Mouse (Mus musculus) urinary bladder, postnatal 36 days (tissue): Measurements from ENCODE around the gene Trim27.

ENCODE experiments used
- DNase-seq, 2 experiments: peaks; one replicate each; pipeline ENCODE4 v3.0.0; 2022; ENCODE audit warnings: low spot score in 2 of 2, mixed read lengths in 1 of 2

Gene Trim27

DNA sequence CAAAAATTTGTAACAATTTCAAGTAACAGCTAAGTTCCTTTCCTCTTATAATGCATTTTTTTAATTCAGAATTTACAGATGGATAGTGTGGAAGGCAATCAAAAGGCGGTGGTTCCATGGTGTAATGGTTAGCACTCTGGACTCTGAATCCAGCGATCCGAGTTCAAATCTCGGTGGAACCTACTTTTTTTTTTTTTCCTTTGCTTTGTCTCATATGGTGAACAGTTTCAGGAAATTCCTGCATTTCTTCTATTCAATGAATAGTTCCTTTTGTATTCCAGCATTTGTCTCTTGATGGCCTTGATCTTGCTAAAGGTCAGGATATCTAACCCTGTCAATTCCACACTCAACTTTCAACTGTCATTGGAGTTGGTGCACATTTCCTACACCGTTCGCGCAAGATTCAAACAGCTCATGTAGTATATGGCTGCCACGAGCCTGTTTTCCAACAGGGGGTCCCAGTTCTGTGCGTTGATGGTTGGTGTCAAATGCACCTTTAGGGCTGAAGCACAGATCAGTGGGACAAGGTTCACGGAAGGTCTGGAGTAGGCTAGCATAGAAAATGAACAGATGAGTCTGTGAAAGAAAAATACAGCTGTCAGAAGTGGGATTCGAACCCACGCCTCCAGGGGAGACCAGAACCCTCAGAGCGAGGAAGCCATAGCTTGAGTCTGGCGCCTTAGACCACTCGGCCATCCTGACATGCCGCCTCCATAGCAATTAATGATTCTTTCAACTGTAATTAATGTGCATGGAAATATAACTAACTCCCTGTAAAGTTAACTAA, 6.8 kb upstream of the Trim27 start:
- peak in 1 of 2 experiments; percentile 46 for DNase-seq

DNA sequence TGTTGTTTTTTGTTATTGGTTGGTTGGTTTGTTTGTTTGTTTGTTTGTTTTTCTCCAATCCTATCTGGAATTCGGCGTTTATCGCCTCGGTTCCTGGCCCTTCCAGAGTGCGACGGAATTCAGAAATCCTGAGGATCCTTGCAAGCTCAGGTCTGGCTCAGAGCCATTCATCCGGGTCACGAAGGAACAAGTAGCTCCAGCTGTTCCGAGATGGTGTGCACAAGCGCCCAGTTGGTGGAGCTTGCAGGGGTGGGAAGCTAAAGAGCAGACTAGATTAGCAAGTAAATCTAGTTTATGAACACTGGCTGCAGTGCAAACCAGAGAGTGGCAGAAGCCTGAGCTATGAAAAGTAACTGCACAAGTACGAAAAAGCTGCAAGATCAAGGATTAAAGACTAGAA, 6.2 kb upstream of the Trim27 start:
- DNase-seq = peak in 1 of 2 experiments; percentile 88

DNA sequence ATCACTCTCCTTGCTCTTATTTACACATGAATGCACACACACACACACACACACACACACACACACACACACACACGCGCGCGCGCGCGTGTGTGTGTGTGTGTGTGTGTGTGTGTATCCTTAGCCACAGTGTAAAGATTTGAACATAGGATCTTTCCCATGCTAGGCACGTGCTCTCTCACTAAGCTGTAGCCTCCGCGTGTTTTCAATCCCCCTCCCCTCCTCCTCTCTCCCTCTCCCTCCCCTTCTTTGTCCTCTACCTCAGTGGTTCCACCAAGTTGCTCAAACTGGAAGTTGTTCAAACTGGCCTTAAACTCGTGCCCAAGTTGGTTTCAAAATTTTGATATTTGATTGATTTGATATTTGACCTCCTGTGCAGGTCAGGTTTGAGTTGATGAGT, 2.5 kb upstream of the Trim27 start:
- no peak for DNase-seq

DNA sequence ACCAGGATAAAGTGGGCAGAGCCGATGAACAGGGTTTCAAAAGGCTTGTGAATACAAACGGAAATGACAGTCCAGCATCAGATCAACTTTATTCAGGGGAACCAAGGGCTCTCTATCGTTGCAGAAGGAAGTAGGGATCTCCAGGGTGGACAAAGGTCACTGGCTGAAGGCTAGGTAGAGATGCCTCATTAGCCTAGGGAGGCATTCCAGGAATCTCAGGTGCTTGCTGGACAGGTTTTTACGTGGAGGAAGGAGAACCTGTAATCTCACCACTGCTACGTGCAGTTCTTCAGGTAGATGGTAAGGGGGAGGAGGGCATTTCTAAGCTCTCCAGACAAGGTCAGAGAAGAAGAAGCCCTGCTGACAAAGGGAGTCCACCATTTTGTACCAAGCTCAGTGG, 1.6 kb upstream of the Trim27 start:
- DNase-seq = no peak

DNA sequence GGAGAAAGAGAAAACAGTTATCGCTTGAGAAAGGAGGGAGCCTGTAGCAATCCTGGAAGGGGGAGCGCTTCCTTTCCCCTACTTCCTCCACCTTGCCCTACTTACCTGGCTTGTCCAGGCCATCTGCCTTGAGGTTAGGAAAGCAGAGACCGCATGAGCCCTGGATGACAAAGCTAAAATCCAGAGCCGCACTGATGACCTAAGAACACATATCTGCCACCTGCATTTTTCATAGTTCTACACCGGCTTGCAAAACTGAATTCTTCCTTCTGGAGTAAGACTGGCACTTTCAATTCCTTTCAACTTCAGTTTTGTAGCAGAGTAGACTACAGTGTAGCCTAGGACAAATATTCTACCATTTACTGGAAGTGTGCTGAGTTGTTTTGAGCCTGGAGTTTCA, 881 bp upstream of the Trim27 start:
- DNase-seq = no peak

DNA sequence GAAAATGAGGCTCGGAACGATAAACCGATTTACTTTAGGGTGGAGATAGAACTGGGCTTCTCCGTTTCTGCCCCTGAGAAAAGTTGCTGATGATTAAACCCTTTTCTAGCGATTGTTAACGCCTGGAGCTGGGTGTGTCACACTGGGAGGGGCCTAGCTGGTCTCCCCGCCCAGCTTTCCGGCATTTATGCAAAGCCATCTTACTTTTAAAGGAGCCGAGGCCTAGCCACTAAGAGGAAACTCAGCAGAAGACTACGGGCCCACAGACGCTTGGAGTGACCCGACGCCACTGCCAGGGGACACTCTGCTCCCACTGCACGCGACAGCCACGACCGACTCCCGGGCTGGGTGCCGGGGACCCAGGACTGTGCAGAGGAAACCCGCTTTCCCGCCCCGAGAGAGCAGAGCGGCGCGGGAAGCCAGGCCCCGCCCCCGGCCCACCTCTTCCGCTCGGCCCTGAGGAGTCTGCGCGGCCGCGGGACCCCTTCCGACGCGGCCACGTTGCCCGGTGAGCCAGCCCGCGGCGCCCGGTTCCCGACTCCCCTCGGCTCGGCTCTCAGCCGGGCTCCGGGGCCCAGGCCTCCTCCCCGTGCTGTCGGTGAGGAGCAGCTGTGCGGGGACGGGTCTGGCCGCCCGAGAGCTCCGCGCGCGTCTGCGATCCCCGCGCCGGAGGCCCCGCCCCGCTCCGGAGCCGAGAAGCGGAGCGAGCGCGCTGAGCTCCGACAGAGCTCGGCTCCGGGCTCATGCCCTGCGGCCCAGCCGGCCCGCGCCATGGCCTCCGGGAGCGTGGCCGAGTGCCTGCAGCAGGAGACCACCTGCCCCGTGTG, 692 bp downstream of the Trim27 start:
- DNase-seq = peak; percentile 89 to 91

DNA sequence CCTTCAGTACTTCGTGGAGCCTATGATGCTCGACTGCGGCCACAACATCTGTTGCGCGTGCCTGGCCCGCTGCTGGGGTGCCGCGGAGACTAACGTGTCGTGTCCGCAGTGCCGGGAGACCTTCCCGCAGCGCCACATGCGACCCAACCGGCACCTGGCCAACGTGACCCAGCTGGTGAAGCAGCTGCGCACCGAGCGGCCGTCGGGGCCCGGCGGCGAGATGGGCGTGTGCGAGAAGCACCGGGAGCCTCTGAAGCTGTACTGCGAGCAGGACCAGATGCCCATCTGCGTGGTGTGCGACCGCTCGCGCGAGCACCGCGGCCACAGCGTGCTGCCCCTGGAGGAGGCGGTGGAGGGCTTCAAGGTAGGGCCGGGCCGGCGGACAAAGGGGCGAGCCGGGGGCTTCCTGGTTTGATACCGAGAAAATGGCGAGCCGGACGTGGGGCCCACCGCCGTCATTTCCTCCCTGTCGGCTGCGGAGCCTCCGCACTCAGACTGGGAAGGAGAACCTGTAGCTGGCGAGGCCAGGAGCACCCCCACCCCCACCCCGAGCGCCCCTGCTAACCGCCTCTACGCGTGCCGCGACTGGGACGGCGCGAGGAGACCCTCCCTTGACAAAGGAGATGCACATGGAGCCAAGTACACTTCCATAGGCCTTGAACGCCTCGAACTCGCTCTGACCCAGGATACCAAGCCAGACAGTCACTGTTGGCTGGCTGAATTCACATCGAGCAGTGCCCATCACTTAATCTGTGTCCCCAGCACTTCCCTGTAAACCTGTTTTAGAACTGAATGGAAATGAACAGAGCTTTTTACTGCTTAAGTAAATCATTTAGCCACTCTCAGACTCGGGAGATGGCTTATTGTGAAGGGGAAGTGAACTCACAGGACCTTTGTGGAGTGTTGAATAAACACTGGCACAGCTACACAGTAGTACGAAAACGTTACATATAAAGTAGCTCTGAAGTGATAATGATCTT, 1.6 kb downstream of the Trim27 start:
- DNase-seq = peak in 1 of 2 experiments; percentile 41

DNA sequence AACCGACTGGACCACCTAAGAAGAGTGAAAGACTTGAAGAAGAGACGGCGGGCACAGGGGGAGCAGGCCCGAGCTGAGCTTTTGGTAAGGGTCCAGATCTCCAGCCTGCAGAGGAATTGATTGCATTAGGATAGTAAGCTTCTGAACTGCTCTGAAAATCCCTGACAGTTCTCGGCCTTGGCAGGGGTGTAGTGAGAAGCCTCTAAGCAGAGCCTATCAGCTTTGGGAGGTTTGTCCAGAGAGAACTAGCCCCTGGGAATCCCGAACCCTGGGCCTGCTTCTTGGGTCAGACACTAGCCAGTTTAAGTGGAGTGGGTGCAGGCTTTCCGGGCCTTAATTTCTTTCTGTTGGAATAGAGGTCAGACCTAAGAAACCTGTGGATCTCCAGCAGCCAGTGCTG, 2.8 kb downstream of the Trim27 start:
- no peak for DNase-seq

DNA sequence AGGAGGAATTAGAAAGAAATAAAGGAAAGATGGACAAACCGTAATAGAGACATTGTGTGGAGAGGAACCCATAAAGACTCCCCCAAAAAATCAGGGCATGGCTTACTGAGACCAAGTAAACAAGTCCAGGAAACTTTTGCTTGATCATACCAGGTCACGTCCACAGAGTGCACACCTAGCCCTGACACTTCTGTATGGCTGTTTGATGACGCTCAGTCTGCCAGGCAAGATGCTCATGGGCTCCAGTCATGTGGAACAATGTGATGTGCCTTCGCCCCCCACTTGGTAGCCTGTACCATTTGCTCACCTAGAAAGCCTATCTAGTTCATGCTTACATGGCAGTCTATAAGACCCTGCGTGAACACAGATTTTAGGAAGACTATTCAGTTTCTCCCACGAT, 3.8 kb downstream of the Trim27 start:
- DNase-seq = no peak

DNA sequence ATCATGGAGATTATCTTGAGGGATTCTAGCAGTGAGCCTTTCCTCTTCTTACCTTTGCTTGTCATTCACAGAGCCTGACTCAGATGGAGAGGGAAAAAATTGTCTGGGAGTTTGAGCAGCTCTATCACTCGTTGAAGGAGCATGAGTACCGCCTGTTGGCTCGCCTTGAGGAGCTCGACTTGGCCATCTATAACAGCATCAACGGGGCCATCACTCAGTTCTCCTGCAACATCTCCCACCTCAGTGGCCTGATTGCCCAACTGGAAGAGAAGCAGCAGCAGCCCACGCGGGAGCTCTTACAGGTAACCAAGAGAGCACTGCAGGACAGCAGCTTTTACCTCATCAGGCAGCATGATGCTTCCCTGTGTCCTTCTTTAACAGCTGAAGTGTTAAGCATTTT, 4.4 kb downstream of the Trim27 start:
- no peak for DNase-seq

DNA sequence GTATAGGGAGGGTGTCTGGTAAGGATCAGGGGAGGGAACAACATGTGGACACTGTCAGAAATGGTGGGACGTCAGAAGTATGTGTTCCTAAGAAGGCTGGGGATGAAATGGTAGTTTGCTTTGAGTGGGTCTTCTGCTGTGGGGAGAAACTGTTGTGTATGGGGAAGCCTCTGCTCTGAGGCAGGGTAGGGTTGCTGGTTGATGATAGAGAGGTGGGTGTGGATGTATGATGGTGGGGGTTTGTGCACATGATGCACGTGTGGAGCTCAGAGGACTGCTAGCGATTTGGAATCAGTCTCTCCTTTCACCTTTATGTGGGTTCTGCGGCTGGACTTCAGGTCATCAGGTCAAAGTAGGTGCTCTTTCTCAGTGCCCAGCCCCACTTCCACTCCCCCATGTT, 6.3 kb downstream of the Trim27 start:
- no peak for DNase-seq

DNA sequence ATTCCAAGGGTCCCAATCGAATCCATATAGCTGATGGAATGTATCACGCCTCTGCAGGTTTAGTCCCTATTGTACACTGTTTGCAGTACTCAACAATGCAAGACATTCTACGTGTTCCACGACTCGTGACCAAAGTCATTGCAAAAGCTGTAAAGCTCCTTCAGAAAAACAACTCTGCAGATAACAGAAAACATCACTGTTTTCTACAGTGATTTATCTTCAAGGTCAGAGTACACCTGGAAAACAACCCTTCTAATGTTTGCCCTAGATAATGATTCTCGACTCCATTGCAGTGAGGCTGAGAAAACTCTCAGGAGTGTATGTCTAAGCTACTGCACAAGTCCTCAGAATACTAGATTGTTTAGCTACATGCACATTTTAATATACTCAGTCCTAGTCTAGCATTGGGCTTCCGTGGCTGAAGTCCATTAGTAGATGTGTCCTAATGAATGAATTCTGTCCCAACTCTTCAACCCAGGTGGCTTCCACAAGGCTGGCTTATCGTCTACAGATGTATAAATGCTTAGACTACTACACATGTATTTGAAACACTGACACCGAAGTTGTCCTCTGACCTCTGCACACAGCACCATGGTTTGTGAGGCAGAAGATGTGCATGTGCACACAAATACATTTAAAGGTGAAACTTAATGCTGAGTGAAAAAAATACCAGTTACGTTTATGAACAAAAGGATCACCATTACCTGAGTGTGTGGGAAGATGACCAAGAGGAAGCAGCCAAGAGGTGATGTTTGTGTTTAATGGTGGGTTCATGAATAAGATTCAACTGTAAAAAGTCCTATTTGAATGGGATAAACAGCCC, 16.4 kb downstream of the Trim27 start:
- DNase-seq = no peak

DNA sequence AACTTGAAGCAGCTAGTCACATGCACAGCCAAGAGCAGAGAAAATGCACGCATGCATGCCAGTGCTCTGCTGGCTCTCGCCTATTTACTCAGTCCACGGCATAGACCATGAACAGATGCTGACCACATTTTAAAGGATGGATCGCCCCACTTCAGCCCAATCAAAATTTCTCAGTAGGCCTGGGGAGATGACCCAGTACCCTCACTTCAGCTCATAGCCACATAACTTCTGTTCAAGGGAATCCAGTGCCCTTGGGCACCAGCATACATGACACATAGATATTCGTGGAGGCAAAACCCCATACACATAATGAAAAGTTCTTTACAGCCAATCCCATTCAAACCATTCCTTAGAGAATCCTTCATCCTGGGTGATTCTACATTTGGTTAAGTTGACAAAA, 18.5 kb downstream of the Trim27 start:
- DNase-seq = no peak

DNA sequence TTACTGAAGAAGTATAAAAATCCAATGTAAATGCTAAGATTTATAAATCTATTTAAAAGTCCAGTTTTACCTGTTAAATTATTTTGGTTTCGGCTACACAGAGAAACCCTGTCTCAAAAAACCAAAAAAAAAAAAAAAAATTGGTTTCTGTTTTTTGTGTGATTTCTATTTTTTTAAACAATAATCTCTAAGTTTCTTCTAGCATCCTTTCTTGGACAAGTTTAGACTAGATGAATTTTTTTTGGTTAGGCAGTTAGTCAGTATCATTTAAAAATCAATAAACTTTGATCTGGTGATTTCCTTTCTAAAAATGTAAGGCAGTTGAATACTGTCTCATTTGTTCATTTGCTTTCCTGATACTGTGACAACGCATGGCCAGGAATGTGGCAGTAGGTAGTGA, 19.1 kb downstream of the Trim27 start:
- DNase-seq = no peak

DNA sequence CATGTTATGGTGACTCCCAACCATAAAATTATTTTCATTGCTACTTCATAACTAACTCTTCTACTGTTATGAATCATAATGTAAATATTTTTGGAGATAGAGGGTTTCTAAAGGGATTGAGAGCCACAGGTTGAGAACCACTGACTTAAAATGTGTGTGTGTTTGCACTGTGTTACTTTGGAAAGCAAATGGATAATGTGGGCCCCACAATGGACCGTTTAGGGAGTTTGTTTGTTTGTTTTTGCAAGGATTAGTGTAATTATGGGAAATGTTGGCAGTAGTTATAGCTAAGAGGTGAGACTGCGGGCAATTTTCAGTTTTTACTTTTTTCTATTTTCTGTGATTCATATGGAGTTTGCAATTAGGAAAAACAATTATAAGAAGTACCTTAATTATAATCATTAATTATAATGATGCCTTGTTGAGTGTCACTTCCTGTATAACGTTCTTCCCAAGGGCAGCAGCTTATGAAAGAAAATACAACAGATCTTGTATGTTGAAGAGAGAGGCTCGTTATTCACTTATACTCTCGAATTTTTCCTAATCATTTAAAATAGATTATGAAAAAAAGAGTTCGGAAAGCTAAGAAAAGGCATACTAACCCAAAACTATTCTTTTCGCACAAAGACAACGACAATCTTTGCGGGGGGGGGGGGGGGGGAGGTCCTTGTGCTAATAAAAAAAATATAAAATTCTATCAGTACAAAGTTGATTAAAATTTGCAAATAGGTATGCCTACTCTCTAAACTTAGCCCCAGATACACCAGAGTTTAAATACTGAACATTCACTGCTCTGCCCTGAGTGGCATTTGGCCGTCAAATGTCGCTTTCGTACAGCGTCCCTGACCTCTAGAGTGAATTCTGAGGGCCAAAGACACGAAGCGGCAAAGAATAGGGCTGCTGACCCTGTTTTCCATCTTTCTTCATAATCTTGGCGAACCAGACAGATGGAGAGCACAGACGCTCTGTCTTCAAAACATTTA, 20.1 kb downstream of the Trim27 start:
- no peak for DNase-seq

DNA sequence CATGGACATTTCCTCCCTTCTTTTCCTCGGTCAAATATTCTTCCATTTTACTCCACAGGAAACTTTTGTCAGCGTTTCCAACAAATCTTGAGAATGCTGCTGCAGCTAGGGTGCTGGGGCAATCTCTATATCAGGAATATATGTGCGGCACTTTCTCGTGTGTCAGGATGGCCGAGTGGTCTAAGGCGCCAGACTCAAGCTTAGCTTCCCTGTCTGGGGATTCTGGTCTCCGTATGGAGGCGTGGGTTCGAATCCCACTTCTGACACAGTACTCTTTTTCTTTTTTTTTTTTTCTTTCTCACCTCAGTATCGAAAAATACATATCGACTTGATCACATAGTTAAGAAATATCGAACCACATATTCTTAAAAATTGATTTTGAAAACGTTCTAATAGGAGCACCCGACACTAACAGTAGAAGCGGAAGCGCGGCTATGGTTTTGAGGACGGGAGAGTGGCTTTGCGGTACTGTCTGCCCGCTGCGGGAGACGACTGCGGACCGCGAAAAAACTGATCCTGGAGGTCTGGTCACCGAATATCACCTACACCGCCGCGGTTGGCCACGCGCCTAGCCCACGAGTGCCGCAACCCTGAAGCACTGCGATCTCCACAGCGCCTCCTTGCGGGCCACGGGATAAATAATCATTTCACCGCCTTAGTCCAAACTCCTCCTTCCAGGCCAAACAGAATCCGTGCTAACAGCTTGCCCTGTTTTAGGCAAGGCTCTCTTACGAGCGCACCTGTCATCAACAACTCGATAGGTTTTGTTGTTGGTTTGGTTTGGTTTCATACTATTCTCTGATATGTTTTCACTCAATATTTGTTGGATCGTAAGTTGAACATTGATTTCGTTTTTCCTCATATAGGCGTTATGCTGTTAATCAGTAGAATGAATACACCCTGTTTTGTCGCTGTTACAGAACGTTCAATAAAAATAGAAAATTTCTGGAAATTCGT, 21.1 kb downstream of the Trim27 start:
- DNase-seq = peak; percentile 93 to 94

DNA sequence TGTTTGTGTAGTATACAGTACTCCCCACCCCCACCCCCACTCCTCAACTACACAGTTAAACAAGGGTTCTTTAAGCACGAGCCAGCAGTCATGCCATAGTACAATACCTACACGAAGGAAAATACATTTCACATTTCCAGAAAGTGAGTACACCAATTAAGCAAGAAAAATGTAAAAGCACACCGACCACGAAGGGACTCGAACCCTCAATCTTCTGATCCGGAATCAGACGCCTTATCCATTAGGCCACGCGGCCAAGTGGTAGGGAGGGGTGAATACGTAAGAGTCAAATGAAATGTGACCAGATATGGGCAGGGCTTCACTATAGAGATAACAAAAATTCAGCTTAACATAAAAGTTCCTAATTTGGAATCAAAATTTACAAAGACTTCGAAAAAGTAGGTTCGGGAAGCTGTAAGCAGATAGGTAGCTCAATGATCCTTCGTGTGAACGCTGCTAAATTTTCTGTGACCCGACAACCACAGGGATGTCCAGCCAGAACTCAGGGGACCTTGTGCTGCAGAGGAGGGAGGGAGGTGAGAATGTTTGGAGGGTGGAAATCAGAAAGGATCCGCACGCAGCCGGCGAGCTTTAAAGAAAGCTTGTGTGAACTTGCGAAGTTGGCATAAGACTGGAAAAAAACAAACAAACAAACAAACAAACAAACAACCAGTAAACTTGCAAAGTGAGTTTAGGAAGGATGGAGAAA, 36.2 kb downstream of the Trim27 start:
- DNase-seq = peak; percentile 15 to 40

DNA sequence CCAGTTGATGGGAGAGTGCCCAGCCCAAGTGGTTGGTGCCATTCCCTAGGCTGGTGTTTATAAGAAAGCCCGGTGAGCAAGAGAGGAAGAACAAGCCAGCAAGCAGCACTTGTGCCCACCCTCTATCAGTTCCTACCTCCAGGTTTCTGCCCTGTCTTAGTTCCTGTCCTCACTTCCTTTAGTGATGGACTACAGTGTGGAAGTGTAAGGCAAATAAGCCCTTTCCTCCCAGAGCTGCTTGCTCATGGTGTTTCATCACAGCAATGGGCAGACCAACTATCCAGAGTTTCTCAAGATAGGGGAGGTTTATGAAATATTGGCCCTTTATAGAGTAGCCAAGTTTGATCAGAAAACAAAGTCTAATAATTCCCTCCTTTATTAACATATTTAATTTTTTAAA, 37.5 kb downstream of the Trim27 start:
- no peak for DNase-seq
